Mouse (Mus musculus) Patski (cell line): ENCODE measurements around the gene Ext2. TPM values are rescaled to one million over a fixed set of nuclear protein-coding genes. Genes with fewer than 3 reads are reported as not detected.

Experiments
- ATAC-seq: fragments of 100-300 bp; one replicate; pipeline ENCODE4 v1.8.0; 2021
- CTCF ChIA-PET: fragments of 350-600 bp; sonication (Branson Sonifier 250); formaldehyde crosslinking; loops from one replicate; lab custom pipeline; 2022; ENCODE audit warnings: inconsistent platforms; lab: Charles Lee
- POLR2A ChIA-PET: fragments of 350-600 bp; sonication (Branson Sonifier 250); formaldehyde crosslinking; loops from one replicate; lab custom pipeline; 2022; ENCODE audit warnings: antibody characterized with exemption, inconsistent platforms; lab: Charles Lee
- DNase-seq: peaks from one replicate; pipeline ENCODE4 v3.0.0-alpha.2; 2011; ENCODE audit warnings: low read depth, low spot score
- H3K27me3 ChIP-seq: fragments of 371-371 bp; one replicate; pipeline ENCODE4 v1.5.1; 2021
- CTCF ChIP-seq: fragments of 100-300 bp; IDR thresholded peaks from one replicate; pipeline ENCODE4 v1.5.1; 2021
- in situ Hi-C: fragments of 300-500 bp; cut with MboI; formaldehyde crosslinking; loops from 3 replicates; pipeline ENCODE4 v1.11.1; 2018; ENCODE audit warnings: low pct_unique_long_range_greater_than_20kb, mixed read lengths
- polyA plus RNA-seq: library from polyadenylated mRNA; unstranded; gene quantifications from one replicate; pipeline ENCODE4 v1.2.3, GENCODE M21; 2021

The Ext2 gene
- polyA plus RNA-seq, 1 experiment from 2014 or later: 196 TPM

GRCm38 (mm10) chr2:93790798-93791345 lies 31.5 kb downstream of the Ext2 start:
- ChIA-PET POLR2A (no interaction called here), CTCF (interaction anchor here (1.0 to 3.5 kb wide), 6 partner anchors 10 to 316 kb away, joined by 3 to 12 read pairs (median 8); no protein-coding TSS in a partner anchor)
- no peak for ATAC-seq
- H3K27me3 ChIP-seq: no peaks in the 10 kb centered on the region
- in situ Hi-C loops: loop anchor here (10.0 kb wide), 1 partner anchor 586 kb away; no protein-coding TSS in a partner anchor
- no peak for DNase-seq
- no peak for TF ChIP-seq CTCF

GRCm38 (mm10) chr2:93788557-93788956 lies 33.8 kb downstream of the Ext2 start:
- in situ Hi-C loops: loop anchor here (10.0 kb wide), 1 partner anchor 124 kb away; no protein-coding TSS in a partner anchor
- ChIA-PET POLR2A (no interaction called here), CTCF (interaction anchor here (1.0 to 4.4 kb wide), 4 partner anchors 12 to 318 kb away, joined by 3 to 23 read pairs (median 13); no protein-coding TSS in a partner anchor)
- no peaks in the 10 kb centered on the region for H3K27me3 ChIP-seq
- TF ChIP-seq CTCF: no peak
- ATAC-seq (no peak), DNase-seq (no peak)

- no peaks in the 10 kb centered on the region for H3K27me3 ChIP-seq
- in situ Hi-C loops: loop anchor here (10.0 kb wide), 1 partner anchor 121 kb away; no protein-coding TSS in a partner anchor
- TF ChIP-seq CTCF: peak; percentile 85
- ChIA-PET CTCF (interaction anchor here (0.6 to 4.4 kb wide), 15 partner anchors 9 to 365 kb away, joined by 3 to 23 read pairs (median 4); no protein-coding TSS in a partner anchor), POLR2A (interaction anchor here (0.7 kb wide), 1 partner anchor 500 kb away, joined by 4 read pairs; no protein-coding TSS in a partner anchor)
- no peak for ATAC-seq
- DNase-seq: no peak
These were observed 36.2 kb downstream of the Ext2 start for GRCm38 (mm10) chr2:93786175-93786574.

GRCm38 (mm10) chr2:93785432-93785798 lies 37.0 kb downstream of the Ext2 start:
- in situ Hi-C loops: loop anchor here (10.0 kb wide), 1 partner anchor 121 kb away; no protein-coding TSS in a partner anchor
- ChIA-PET POLR2A (no interaction called here), CTCF (interaction anchor here (0.9 to 4.4 kb wide), 9 partner anchors 9 to 364 kb away, joined by 3 to 23 read pairs (median 4); no protein-coding TSS in a partner anchor)
- ATAC-seq: no peak
- TF ChIP-seq CTCF: no peak
- no peaks in the 10 kb centered on the region for H3K27me3 ChIP-seq
- DNase-seq: no peak

- ChIA-PET POLR2A (interaction anchor here (0.8 kb wide), 1 partner anchor 13 kb away, joined by 3 read pairs; no protein-coding TSS in a partner anchor), CTCF (interaction anchor here (0.9 to 4.4 kb wide), 7 partner anchors 8 to 364 kb away, joined by 3 to 23 read pairs (median 4); no protein-coding TSS in a partner anchor)
- no peaks in the 10 kb centered on the region for H3K27me3 ChIP-seq
- in situ Hi-C loops: loop anchor here (10.0 kb wide), 1 partner anchor 120 kb away; no protein-coding TSS in a partner anchor
- ATAC-seq (no peak), DNase-seq (no peak)
- no peak for TF ChIP-seq CTCF
These were observed 37.5 kb downstream of the Ext2 start for GRCm38 (mm10) chr2:93784721-93785431.

GRCm38 (mm10) chr2:93783926-93784539 lies 38.3 kb downstream of the Ext2 start:
- in situ Hi-C loops: loop anchor here (10.0 kb wide), 1 partner anchor 119 kb away; no protein-coding TSS in a partner anchor
- ChIA-PET POLR2A (interaction anchor here (0.8 kb wide), 1 partner anchor 12 kb away, joined by 3 read pairs; no protein-coding TSS in a partner anchor), CTCF (interaction anchor here (0.9 kb wide), 1 partner anchor 313 kb away, joined by 3 read pairs; no protein-coding TSS in a partner anchor)
- TF ChIP-seq CTCF: no peak
- DNase-seq: no peak
- no peak for ATAC-seq
- no peaks in the 10 kb centered on the region for H3K27me3 ChIP-seq

GRCm38 (mm10) chr2:93782682-93783081 lies 39.7 kb downstream of the Ext2 start:
- ChIA-PET CTCF (interaction anchor here (1.6 kb wide), 1 partner anchor 306 kb away, joined by 3 read pairs; no protein-coding TSS in a partner anchor), POLR2A (no interaction called here)
- DNase-seq: no peak
- H3K27me3 ChIP-seq: no peaks in the 10 kb centered on the region
- no peak for ATAC-seq
- in situ Hi-C loops: loop anchor here (10.0 kb wide), 1 partner anchor 118 kb away; no protein-coding TSS in a partner anchor
- no peak for TF ChIP-seq CTCF

GRCm38 (mm10) chr2:93782156-93782555 lies 40.2 kb downstream of the Ext2 start:
- ChIA-PET CTCF (interaction anchor here (1.6 kb wide), 1 partner anchor 306 kb away, joined by 3 read pairs; no protein-coding TSS in a partner anchor), POLR2A (no interaction called here)
- DNase-seq (no peak), ATAC-seq (no peak)
- H3K27me3 ChIP-seq: no peaks in the 10 kb centered on the region
- no peak for TF ChIP-seq CTCF
- in situ Hi-C loops: loop anchor here (10.0 kb wide), 1 partner anchor 117 kb away; no protein-coding TSS in a partner anchor

- ChIA-PET CTCF (interaction anchor here (1.2 to 1.3 kb wide), 2 partner anchors 11 to 39 kb away, joined by 3 to 5 read pairs; no protein-coding TSS in a partner anchor), POLR2A (interaction anchor here (0.7 kb wide), 1 partner anchor 11 kb away, joined by 3 read pairs; no protein-coding TSS in a partner anchor)
- no peak for DNase-seq
- H3K27me3 ChIP-seq: no peaks in the 10 kb centered on the region
- TF ChIP-seq CTCF: no peak
- in situ Hi-C loops: loop anchor here (10.0 kb wide), 1 partner anchor 116 kb away; no protein-coding TSS in a partner anchor
- ATAC-seq: no peak
These were observed 41.8 kb downstream of the Ext2 start for GRCm38 (mm10) chr2:93780528-93780927.
